Mouse (Mus musculus) CH12.LX (cell line): ENCODE data around the gene Tmem72. TPM values are rescaled to one million over a fixed set of nuclear protein-coding genes. Genes with fewer than 3 reads are reported as not detected.

Experiments
- DNase-seq: peaks from one replicate; pipeline ENCODE4 v3.0.0-alpha.2; 2013; ENCODE audit errors: extremely low read depth
- H3K27ac ChIP-seq: 2 replicates; pipeline ENCODE4 v1.5.1; 2012; ENCODE audit warnings: low read depth, mild to moderate bottlenecking, control low read depth, moderate library complexity; ENCODE audit not compliant: insufficient read depth
- H3K27me3 ChIP-seq: replicated peaks from 2 replicates; pipeline ENCODE3; 2012; ENCODE audit warnings: inconsistent platforms
- H3K36me3 ChIP-seq, 2 experiments: replicated peaks in 1 of 2; 2 replicates each; pipeline versions ENCODE3 to v1.6.1; 2012; ENCODE audit warnings: inconsistent platforms in 1 of 2, low read length in 1 of 2, mild to moderate bottlenecking in 1 of 2, mixed read lengths in 1 of 2, moderate library complexity in 1 of 2; ENCODE audit not compliant: control insufficient read depth in 1 of 2, insufficient read depth in 1 of 2
- H3K4me1 ChIP-seq, 2 experiments: 2 replicates each; pipeline ENCODE4 v1.6.1; 2012; ENCODE audit warnings: inconsistent platforms in 1 of 2, moderate library complexity in 1 of 2; ENCODE audit not compliant: insufficient read depth in 2 of 2, control insufficient read depth in 1 of 2
- H3K4me2 ChIP-seq: 2 replicates; pipeline ENCODE4 v1.6.1; 2012; ENCODE audit warnings: low read depth, mild to moderate bottlenecking, control low read depth; ENCODE audit not compliant: poor library complexity, insufficient read depth, severe bottlenecking
- H3K4me3 ChIP-seq, 3 experiments: fragments of 150-350 bp in 1 of 3; sonication (generic) in 1 of 3; replicated peaks in 1 of 3; 2 replicates each; pipeline versions ENCODE3 to v1.5.1; 2011 to 2012; ENCODE audit warnings: low read depth in 2 of 3, low read length in 2 of 3, mild to moderate bottlenecking in 2 of 3, moderate library complexity in 2 of 3, control low read depth in 1 of 3, improper control_type of control experiment in 1 of 3, inconsistent platforms in 1 of 3, mixed read lengths in 1 of 3; ENCODE audit not compliant: poor library complexity in 1 of 3
- H3K79me2 ChIP-seq: replicated peaks from 2 replicates; pipeline ENCODE4 v1.6.1; 2012; ENCODE audit warnings: mild to moderate bottlenecking, moderate library complexity; ENCODE audit not compliant: control insufficient read depth, poor library complexity, insufficient read depth, severe bottlenecking; ENCODE audit errors: extremely low read depth
- H3K9ac ChIP-seq: 2 replicates; pipeline ENCODE4 v1.6.1; 2012; ENCODE audit warnings: low read depth, mild to moderate bottlenecking, control low read depth, moderate library complexity; ENCODE audit not compliant: insufficient read depth
- H3K9me3 ChIP-seq: replicated peaks from 2 replicates; pipeline ENCODE3; 2012; ENCODE audit warnings: low read length, inconsistent platforms, mixed read lengths
- BHLHE40 ChIP-seq: IDR thresholded peaks from 2 replicates; pipeline ENCODE4 v1.6.1; 2011; ENCODE audit warnings: mild to moderate bottlenecking, low read depth, low read length, improper control_type of control experiment
- CHD1 ChIP-seq: IDR thresholded peaks from 2 replicates; pipeline ENCODE4 v1.6.1; 2012; ENCODE audit warnings: low read depth, low read length, improper control_type of control experiment, inconsistent platforms
- CHD2 ChIP-seq: IDR thresholded peaks from 2 replicates; pipeline ENCODE4 v1.6.1; 2011; ENCODE audit warnings: low read length, improper control_type of control experiment
- CTCF ChIP-seq, 2 experiments: IDR thresholded peaks in 1 of 2; conservative IDR thresholded peaks in 1 of 2; 2 replicates each; pipeline ENCODE4 v1.5.1; 2011 to 2012; ENCODE audit warnings: low read depth in 2 of 2, low read length in 2 of 2, improper control_type of control experiment in 1 of 2, inconsistent platforms in 1 of 2, mild to moderate bottlenecking in 1 of 2, moderate library complexity in 1 of 2
- E2F4 ChIP-seq: IDR thresholded peaks from 2 replicates; pipeline ENCODE4 v1.6.1; 2011; ENCODE audit warnings: low read depth, low read length, improper control_type of control experiment; ENCODE audit not compliant: insufficient replicate concordance
- ELF1 ChIP-seq: IDR thresholded peaks from 2 replicates; pipeline ENCODE4 v1.6.1; 2014; ENCODE audit warnings: low read depth, mild to moderate bottlenecking, inconsistent platforms, low read length, improper control_type of control experiment
- EP300 ChIP-seq: IDR thresholded peaks from 2 replicates; pipeline ENCODE4 v1.6.1; 2011; ENCODE audit warnings: low read length, improper control_type of control experiment
- ETS1 ChIP-seq: conservative IDR thresholded peaks from 2 replicates; pipeline ENCODE4 v1.6.1; 2012; ENCODE audit warnings: low read depth, mild to moderate bottlenecking, inconsistent platforms, low read length, improper control_type of control experiment, moderate library complexity
- GABPA ChIP-seq: IDR thresholded peaks from 2 replicates; pipeline ENCODE4 v1.6.1; 2012; ENCODE audit warnings: low read depth, low read length, improper control_type of control experiment, inconsistent platforms; ENCODE audit not compliant: insufficient replicate concordance
- HCFC1 ChIP-seq: IDR thresholded peaks from 2 replicates; pipeline ENCODE4 v1.6.1; 2012; ENCODE audit warnings: low read depth, mild to moderate bottlenecking, inconsistent platforms, low read length, improper control_type of control experiment
- IRF4 ChIP-seq: IDR thresholded peaks from 2 replicates; pipeline ENCODE4 v1.6.1; 2014; ENCODE audit warnings: low read depth, mild to moderate bottlenecking, inconsistent platforms, low read length, improper control_type of control experiment
- JUN ChIP-seq: IDR thresholded peaks from 2 replicates; pipeline ENCODE4 v1.6.1; 2011; ENCODE audit warnings: low read depth, mild to moderate bottlenecking, low read length, improper control_type of control experiment, moderate library complexity; ENCODE audit not compliant: insufficient read depth
- JUND ChIP-seq: conservative IDR thresholded peaks from 2 replicates; pipeline ENCODE4 v1.6.1; 2011; ENCODE audit warnings: low read depth, low read length, improper control_type of control experiment
- KAT2A ChIP-seq: IDR thresholded peaks from 2 replicates; pipeline ENCODE4 v1.6.1; 2012; ENCODE audit warnings: low read length, improper control_type of control experiment, inconsistent platforms; ENCODE audit not compliant: insufficient replicate concordance
- MAFK ChIP-seq: IDR thresholded peaks from 2 replicates; pipeline ENCODE4 v1.6.1; 2011; ENCODE audit warnings: low read length, improper control_type of control experiment; ENCODE audit not compliant: insufficient replicate concordance
- MAX ChIP-seq: IDR thresholded peaks from 2 replicates; pipeline ENCODE4 v1.6.1; 2011; ENCODE audit warnings: low read length, improper control_type of control experiment
- MAZ ChIP-seq: IDR thresholded peaks from 2 replicates; pipeline ENCODE4 v1.6.1; 2012; ENCODE audit warnings: low read depth, mild to moderate bottlenecking, inconsistent platforms, low read length, improper control_type of control experiment, moderate library complexity
- MEF2A ChIP-seq: IDR thresholded peaks from 2 replicates; pipeline ENCODE4 v1.6.1; 2014; ENCODE audit warnings: low read depth, mild to moderate bottlenecking, inconsistent platforms, low read length, improper control_type of control experiment, borderline replicate concordance
- MXI1 ChIP-seq: IDR thresholded peaks from 2 replicates; pipeline ENCODE4 v1.6.1; 2011; ENCODE audit warnings: mild to moderate bottlenecking, low read depth, low read length, improper control_type of control experiment
- MYC ChIP-seq: IDR thresholded peaks from 2 replicates; pipeline ENCODE4 v1.6.1; 2011; ENCODE audit warnings: low read depth, mild to moderate bottlenecking, improper control_type of control experiment, low read length
- NELFE ChIP-seq: IDR thresholded peaks from 2 replicates; pipeline ENCODE4 v1.6.1; 2011; ENCODE audit warnings: low read depth, low read length, improper control_type of control experiment
- NRF1 ChIP-seq: IDR thresholded peaks from 2 replicates; pipeline ENCODE4 v1.6.1; 2014; ENCODE audit warnings: low read depth, mild to moderate bottlenecking, inconsistent platforms, low read length, improper control_type of control experiment, moderate library complexity
- PAX5 ChIP-seq: IDR thresholded peaks from 2 replicates; pipeline ENCODE4 v1.6.1; 2012; ENCODE audit warnings: low read length, inconsistent platforms, mixed read lengths
- POLR2A ChIP-seq: IDR thresholded peaks from 2 replicates; pipeline ENCODE4 v1.6.1; 2011; ENCODE audit warnings: low read depth, mild to moderate bottlenecking, improper control_type of control experiment, low read length
- POLR2AphosphoS2 ChIP-seq: IDR thresholded peaks from 2 replicates; pipeline ENCODE4 v1.6.1; 2011; ENCODE audit warnings: low read depth, low read length, improper control_type of control experiment
- RAD21 ChIP-seq: IDR thresholded peaks from 2 replicates; pipeline ENCODE4 v1.6.1; 2011; ENCODE audit warnings: low read depth, mild to moderate bottlenecking, low read length, improper control_type of control experiment, moderate library complexity
- RCOR1 ChIP-seq: conservative IDR thresholded peaks from 2 replicates; pipeline ENCODE4 v1.6.1; 2012; ENCODE audit warnings: low read depth, mild to moderate bottlenecking, inconsistent platforms, low read length, improper control_type of control experiment
- SIN3A ChIP-seq: IDR thresholded peaks from 2 replicates; pipeline ENCODE4 v1.6.1; 2012; ENCODE audit warnings: low read length, improper control_type of control experiment, inconsistent platforms
- SMC3 ChIP-seq: IDR thresholded peaks from 2 replicates; pipeline ENCODE4 v1.6.1; 2011; ENCODE audit warnings: low read depth, low read length, improper control_type of control experiment
- TBP ChIP-seq: conservative IDR thresholded peaks from 2 replicates; pipeline ENCODE4 v1.6.1; 2011; ENCODE audit warnings: low read depth, low read length, improper control_type of control experiment
- TCF12 ChIP-seq: IDR thresholded peaks from 2 replicates; pipeline ENCODE4 v1.6.1; 2014; ENCODE audit warnings: low read depth, mild to moderate bottlenecking, inconsistent platforms, low read length, improper control_type of control experiment
- UBTF ChIP-seq: IDR thresholded peaks from 2 replicates; pipeline ENCODE4 v1.6.1; 2012; ENCODE audit warnings: low read depth, mild to moderate bottlenecking, inconsistent platforms, low read length, improper control_type of control experiment, moderate library complexity
- USF1 ChIP-seq: IDR thresholded peaks from 2 replicates; pipeline ENCODE4 v1.6.1; 2014; ENCODE audit warnings: low read depth, mild to moderate bottlenecking, inconsistent platforms, low read length, improper control_type of control experiment
- USF2 ChIP-seq: conservative IDR thresholded peaks from 2 replicates; pipeline ENCODE4 v1.6.1; 2011; ENCODE audit warnings: low read depth, low read length, improper control_type of control experiment
- ZC3H11A ChIP-seq: IDR thresholded peaks from 2 replicates; pipeline ENCODE4 v1.6.1; 2012; ENCODE audit warnings: low read depth, mild to moderate bottlenecking, inconsistent platforms, low read length, improper control_type of control experiment
- ZKSCAN1 ChIP-seq: IDR thresholded peaks from 2 replicates; pipeline ENCODE4 v1.6.1; 2012; ENCODE audit warnings: low read depth, inconsistent platforms, low read length, improper control_type of control experiment, borderline replicate concordance
- ZMIZ1 ChIP-seq: IDR thresholded peaks from 2 replicates; pipeline ENCODE4 v1.6.1; 2012; ENCODE audit warnings: low read depth, mild to moderate bottlenecking, inconsistent platforms, low read length, improper control_type of control experiment
- ZNF384 ChIP-seq: IDR thresholded peaks from 2 replicates; pipeline ENCODE4 v1.6.1; 2012; ENCODE audit warnings: low read depth, low read length, improper control_type of control experiment, inconsistent platforms
- dilution Hi-C: fragments of 300-500 bp; cut with MboI; formaldehyde crosslinking; loops from 2 replicates; pipeline ENCODE4 v1.14.3; 2020; ENCODE audit warnings: low sequenced_read_pairs; ENCODE audit not compliant: extremely low pct_unique_long_range_greater_than_20kb, extremely low pct_ligation_motif_present
- in situ Hi-C: fragments of 300-500 bp; cut with MboI; formaldehyde crosslinking; loops from 3 replicates; pipeline ENCODE4 v1.14.3; 2019; ENCODE audit warnings: low sequenced_read_pairs, low pct_ligation_motif_present, low pct_unique_long_range_greater_than_20kb, mixed read lengths
- polyA plus RNA-seq: library from polyadenylated mRNA; unstranded; fragments of >175 nt; gene quantifications from 2 replicates; pipeline ENCODE4 v1.2.1, GENCODE M21; 2012; ENCODE audit warnings: low read depth; ENCODE audit not compliant: insufficient read length
- total RNA-seq, 2 experiments: library from RNA; depleted of rRNA; stranded (reverse); fragments of 300-350 nt in 1 of 2; fragments of >200 nt in 1 of 2; gene quantifications; 2 replicates each; pipeline ENCODE4 v1.2.3; 2012 to 2014

Gene Tmem72
- total and polyA plus RNA-seq, 3 experiments = 0.01 to 0.04 (median 0.01) TPM

DNA sequence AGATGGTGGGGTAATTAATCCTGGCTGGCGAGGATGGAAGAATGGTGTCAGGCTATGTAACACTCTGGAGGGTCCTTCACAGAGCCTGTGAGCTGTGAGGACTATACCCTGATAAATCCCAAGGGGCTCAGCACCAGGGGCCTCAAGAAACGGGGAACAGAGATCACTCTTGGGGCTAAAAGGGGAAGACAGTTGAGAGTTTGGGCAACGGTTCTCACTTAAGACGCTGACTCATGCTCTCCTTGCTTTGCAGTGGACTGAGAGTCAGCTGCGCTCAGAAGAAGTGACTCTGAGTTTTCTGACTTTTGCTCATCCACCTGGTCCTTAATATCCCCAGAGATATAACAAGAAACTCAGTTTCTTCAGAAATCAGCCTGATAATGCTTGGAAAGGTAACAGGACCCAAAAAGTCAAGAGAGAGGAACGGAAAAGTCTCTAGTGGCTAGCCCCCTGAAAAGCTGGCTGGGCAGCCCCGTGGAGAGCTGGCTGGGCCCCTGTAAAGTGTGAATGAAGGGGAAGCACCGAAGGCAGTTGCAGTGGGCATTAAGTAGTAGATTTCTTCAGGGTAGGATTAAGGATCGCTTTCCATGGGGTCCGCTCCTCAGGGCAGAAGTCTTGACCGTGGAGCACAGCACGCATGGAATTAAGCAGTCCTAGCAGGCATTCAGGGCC, 7.9 kb upstream of the Tmem72 start:
- H3K4me3 ChIP-seq = peak overlapping the region in 1 of 3 experiments; percentile 4
- no peaks in the 10 kb centered on the region for H3K36me3 ChIP-seq
- H3K4me1 ChIP-seq = peaks cover 17 to 56% of the 10 kb centered on the region in 2 experiments
- in situ Hi-C loops (no loop called here), dilution Hi-C loops (no loop called here)
- H3K79me2 ChIP-seq = no peaks in the 10 kb centered on the region
- TF ChIP-seq POLR2A (0 out of 2 replicates have a peak, but pooled peaks have one; percentile 49), USF2 (no peak), KAT2A (peak; percentile 69; the same call in 1 of the 2 replicates), ELF1 (peak; percentile 44; the same call in 1 of the 2 replicates), TCF12 (peak; percentile 86), RAD21 (peak; percentile 9), SIN3A (peak; percentile 89), MAZ (peak; percentile 81), SMC3 (peak; percentile 16; the same call in 1 of the 2 replicates), MYC (peak; percentile 84; the same call in 1 of the 2 replicates), ZC3H11A (no peak), MAX (peak; percentile 85), NRF1 (peak; percentile 35; the same call in 1 of the 2 replicates), USF1 (no peak), ZNF384 (peak; percentile 34; the same call in 1 of the 2 replicates), UBTF (no peak), JUN (peak; percentile 85), RCOR1 (peak; percentile 84; the same call in 1 of the 2 replicates), HCFC1 (peak; percentile 17; the same call in 1 of the 2 replicates), EP300 (peak; percentile 95), JUND (peak; percentile 89), MXI1 (peak; percentile 74), PAX5 (no peak), IRF4 (peak; percentile 87), GABPA (no peak), MAFK (peak; percentile 96), E2F4 (peak; percentile 23; the same call in 1 of the 2 replicates), ETS1 (peak; percentile 95), POLR2AphosphoS2 (no peak), CTCF (conservative IDR thresholded peaks at IDR 0.05 in 1 of 2, IDR thresholded peaks at IDR 0.05 in 1 of 2; ENCODE audit: low read depth in 2 of 2, low read length in 2 of 2) (no peak), BHLHE40 (peak; percentile 83), ZMIZ1 (peak; percentile 69; the same call in 1 of the 2 replicates), MEF2A (peak; percentile 91), CHD2 (peak; percentile 70), ZKSCAN1 (no peak), NELFE (peak; percentile 42; the same call in 1 of the 2 replicates), TBP (0 out of 2 replicates have a peak, but pooled peaks have one; percentile 52), CHD1 (no peak; the same call in 1 of the 2 replicates)
- peak; percentile 91 for DNase-seq
- H3K27me3 ChIP-seq = no peaks in the 10 kb centered on the region
- peak overlapping the region; percentile 53 for H3K9ac ChIP-seq
- peaks cover 2% of the 10 kb centered on the region for H3K9me3 ChIP-seq
- H3K27ac ChIP-seq = peak overlapping the region; percentile 98
- H3K4me2 ChIP-seq = peak overlapping the region; percentile 66
